Mouse (Mus musculus): ENCODE results near the gene Tnfrsf8. TPM values are rescaled to one million over a fixed set of nuclear protein-coding genes. Genes with fewer than 3 reads are reported as not detected.
"Not testable (repeated sequence)": the region's sequence is repeated elsewhere in the genome, so short reads cannot be mapped to it uniquely, and the experiment has no call there.

Gene Tnfrsf8
- 0.16 and 0.19 TPM in 2 replicates for polyA plus RNA-seq (2012; rRNA removed)
- polyA plus RNA-seq (2014; fragmentation: Nextera tagmentation; extraction: Ambion mirVana), result 0.10 and 0.14 TPM in 2 replicates

DNA sequence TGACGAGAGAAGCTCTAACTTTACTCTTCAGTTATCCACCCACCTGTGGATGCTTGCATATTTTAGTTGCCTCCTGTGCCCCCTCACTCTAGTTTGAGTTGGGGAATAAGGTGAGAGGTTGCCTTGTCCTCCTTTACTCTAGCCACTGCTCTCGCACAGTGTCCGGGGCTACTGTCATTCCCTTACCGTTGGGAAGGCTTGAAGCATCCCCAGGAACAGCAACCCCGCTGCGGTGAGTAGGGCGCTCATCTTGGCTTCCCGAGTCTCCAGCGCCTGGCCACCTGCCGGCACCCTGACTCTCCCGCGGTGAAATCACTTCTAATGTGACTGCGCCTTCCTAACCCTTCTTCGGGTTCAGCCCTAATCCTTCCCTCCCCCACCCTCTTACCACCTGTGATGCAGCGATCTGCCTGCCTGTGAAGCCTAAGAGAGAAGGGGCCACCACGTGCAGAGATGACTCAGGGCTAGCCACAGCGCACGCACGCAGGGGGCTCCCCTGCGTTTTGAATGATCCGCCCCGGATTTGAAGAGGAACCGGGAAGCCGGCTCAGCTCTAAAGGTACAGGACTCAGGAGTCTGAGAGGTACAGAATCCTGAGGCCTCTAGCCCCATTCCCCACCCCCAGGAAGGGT is at the start of gene Tnfrsf8:
Tnfrsf8 (minus strand) TSS at position 329 of the 632 bp plus-strand sequence.
- TF ChIP-seq POLR2A (IDR thresholded peaks at IDR 0.05; ENCODE audit: borderline replicate concordance, extremely low read depth, insufficient read depth, insufficient read length), result no peak
- Histone ChIP-seq H3K4me3 (replicated peaks; ENCODE audit: low read length) (no peak within 1 kb of the TSS), H3K27ac (replicated peaks; ENCODE audit: low read depth, low read length) (no peak within 1 kb of the TSS), H3K4me1 (ENCODE audit: control insufficient read depth, insufficient read depth, low read length) (no peaks in the 10 kb centered on the region), H3K4me2 (replicated peaks; ENCODE audit: low read depth, low read length, severe bottlenecking) (no peak within 1 kb of the TSS), H3K27me3 (ENCODE audit: control insufficient read depth, insufficient read depth, low read length) (peaks cover 15% of the 10 kb centered on the region), H3K36me3 (ENCODE audit: control insufficient read depth, insufficient read depth, low read length) (no peaks in the 10 kb centered on the region), H3K9ac (ENCODE audit: low read depth, low read length, severe bottlenecking) (no peak within 1 kb of the TSS), H3K9me3 (ENCODE audit: control insufficient read depth, low read length) (no peaks in the 10 kb centered on the region)
- no peak for DNase-seq (ENCODE audit: low spot score)
- WGBS, result 3% methylated on average over 24 of the region's 24 CpGs
- no peak for ATAC-seq (ENCODE audit: low FRiP score, low read depth)

DNA sequence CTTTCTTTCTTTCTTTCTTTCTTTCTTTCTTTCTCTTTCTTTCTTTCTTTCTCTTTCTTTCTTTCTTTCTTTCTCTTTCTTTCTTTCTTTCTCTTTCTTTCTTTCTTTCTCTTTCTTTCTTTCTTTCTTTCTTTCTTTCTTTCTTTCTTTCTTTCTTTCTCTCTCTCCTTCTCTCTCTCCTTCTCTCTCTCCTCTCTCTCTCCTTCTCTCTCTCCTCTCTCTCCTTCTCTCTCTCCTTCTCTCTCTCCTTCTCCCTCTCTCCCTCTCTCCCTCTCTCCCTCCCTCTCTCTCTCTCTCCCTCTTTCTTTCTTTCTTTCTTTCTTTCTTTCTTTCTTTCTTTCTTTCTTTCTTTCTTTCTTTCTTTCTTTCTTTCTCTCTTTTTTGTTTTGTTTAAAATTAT is 46.7 kb upstream of the Tnfrsf8 start:
- H3K36me3 ChIP-seq (ENCODE audit: control insufficient read depth, insufficient read depth, low read length); ATAC-seq (ENCODE audit: low FRiP score, low read depth); H3K9ac ChIP-seq (ENCODE audit: low read depth, low read length, severe bottlenecking); H3K27me3 ChIP-seq (ENCODE audit: control insufficient read depth, insufficient read depth, low read length); H3K27ac ChIP-seq (replicated peaks; ENCODE audit: low read depth, low read length); H3K9me3 ChIP-seq (ENCODE audit: control insufficient read depth, low read length); DNase-seq (ENCODE audit: low spot score); H3K4me3 ChIP-seq (replicated peaks; ENCODE audit: low read length); H3K4me1 ChIP-seq (ENCODE audit: control insufficient read depth, insufficient read depth, low read length); H3K4me2 ChIP-seq (replicated peaks; ENCODE audit: low read depth, low read length, severe bottlenecking): not testable (repeated sequence)

DNA sequence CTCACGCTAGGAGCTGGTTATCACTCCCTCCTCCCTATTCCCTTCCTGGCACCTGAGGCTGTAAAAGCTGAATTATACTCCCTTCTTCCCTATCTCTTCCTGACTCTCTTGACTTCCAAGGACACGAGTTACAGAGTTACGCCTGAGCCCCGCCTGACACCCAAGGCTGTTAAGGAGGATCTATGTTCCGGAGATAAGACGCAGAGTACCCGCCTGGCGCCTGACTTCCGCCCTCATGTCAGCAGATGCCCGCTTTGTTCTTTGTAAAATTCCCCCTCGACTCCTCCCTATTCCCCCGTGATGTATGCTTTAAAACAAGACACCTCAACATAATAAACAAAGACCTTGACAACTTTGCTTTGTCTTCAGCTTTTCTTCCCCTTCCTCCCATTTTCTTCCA is 46.1 kb upstream of the Tnfrsf8 start:
- no peak for TF ChIP-seq POLR2A (IDR thresholded peaks at IDR 0.05; ENCODE audit: borderline replicate concordance, extremely low read depth, insufficient read depth, insufficient read length)
- H3K4me3 ChIP-seq (replicated peaks; ENCODE audit: low read length), result no peak overlapping the region
- no peak for ATAC-seq (ENCODE audit: low FRiP score, low read depth)
- no peak for DNase-seq (ENCODE audit: low spot score)
- no peaks in the 10 kb centered on the region for H3K4me1 ChIP-seq (ENCODE audit: control insufficient read depth, insufficient read depth, low read length)
- no peaks in the 10 kb centered on the region for H3K9me3 ChIP-seq (ENCODE audit: control insufficient read depth, low read length)
- no peaks in the 10 kb centered on the region for H3K36me3 ChIP-seq (ENCODE audit: control insufficient read depth, insufficient read depth, low read length)
- H3K9ac ChIP-seq (ENCODE audit: low read depth, low read length, severe bottlenecking), result no peak overlapping the region
- WGBS, result 4% methylated on average over 12 of the region's 12 CpGs
- no peak overlapping the region for H3K4me2 ChIP-seq (replicated peaks; ENCODE audit: low read depth, low read length, severe bottlenecking)
- no peaks in the 10 kb centered on the region for H3K27me3 ChIP-seq (ENCODE audit: control insufficient read depth, insufficient read depth, low read length)
- H3K27ac ChIP-seq (replicated peaks; ENCODE audit: low read depth, low read length), result no peak overlapping the region

DNA sequence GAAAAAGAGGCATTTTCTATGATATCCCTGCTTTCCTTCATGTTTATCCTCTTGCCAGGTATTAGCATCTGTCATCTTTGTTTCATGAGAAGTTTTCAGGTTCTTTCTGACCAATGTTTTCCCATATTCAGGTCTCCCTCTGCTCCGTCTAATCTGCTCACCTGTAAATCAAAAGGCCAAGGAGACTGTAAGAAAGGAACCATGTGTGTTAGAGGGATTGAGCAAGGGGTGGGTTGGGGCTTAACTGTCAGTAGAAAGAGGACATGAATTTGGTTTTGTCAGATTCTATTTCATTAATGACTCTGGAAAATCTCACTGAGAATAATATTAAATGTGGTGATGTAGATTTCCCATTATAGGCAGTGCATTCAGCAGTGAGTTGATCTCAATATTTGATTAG is 45.6 kb upstream of the Tnfrsf8 start:
- H3K36me3 ChIP-seq (ENCODE audit: control insufficient read depth, insufficient read depth, low read length), result no peaks in the 10 kb centered on the region
- H3K27ac ChIP-seq (replicated peaks; ENCODE audit: low read depth, low read length), result no peak overlapping the region
- 63% methylated on average over 1 of the region's 1 CpGs for WGBS
- no peaks in the 10 kb centered on the region for H3K27me3 ChIP-seq (ENCODE audit: control insufficient read depth, insufficient read depth, low read length)
- no peaks in the 10 kb centered on the region for H3K9me3 ChIP-seq (ENCODE audit: control insufficient read depth, low read length)
- ATAC-seq (ENCODE audit: low FRiP score, low read depth) (no peak), DNase-seq (ENCODE audit: low spot score) (no peak)
- no peak overlapping the region for H3K4me2 ChIP-seq (replicated peaks; ENCODE audit: low read depth, low read length, severe bottlenecking)
- TF ChIP-seq POLR2A (IDR thresholded peaks at IDR 0.05; ENCODE audit: borderline replicate concordance, extremely low read depth, insufficient read depth, insufficient read length), result no peak
- no peak overlapping the region for H3K4me3 ChIP-seq (replicated peaks; ENCODE audit: low read length)
- H3K4me1 ChIP-seq (ENCODE audit: control insufficient read depth, insufficient read depth, low read length), result no peaks in the 10 kb centered on the region
- no peak overlapping the region for H3K9ac ChIP-seq (ENCODE audit: low read depth, low read length, severe bottlenecking)

DNA sequence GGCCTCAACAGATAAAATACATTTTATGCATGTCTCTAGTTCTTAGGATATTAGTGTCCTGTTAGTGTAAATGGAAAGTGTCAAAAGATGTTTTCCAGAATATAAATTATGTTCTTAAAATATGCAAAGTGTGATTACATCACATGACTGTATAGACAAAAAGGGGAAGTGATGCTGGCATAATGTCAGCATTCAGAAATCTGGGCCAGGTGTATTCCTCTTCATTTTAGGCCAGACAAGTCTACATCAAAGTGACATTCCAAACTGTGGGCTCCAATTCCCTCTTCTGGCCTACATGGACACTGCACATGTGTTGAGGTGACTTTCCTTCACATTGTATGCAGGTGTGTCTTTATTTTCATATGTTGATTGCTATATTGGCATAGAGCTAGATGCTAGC is 41.3 kb upstream of the Tnfrsf8 start:
- Histone ChIP-seq H3K27me3 (ENCODE audit: control insufficient read depth, insufficient read depth, low read length) (no peaks in the 10 kb centered on the region), H3K9ac (ENCODE audit: low read depth, low read length, severe bottlenecking) (no peak overlapping the region), H3K27ac (replicated peaks; ENCODE audit: low read depth, low read length) (no peak overlapping the region), H3K36me3 (ENCODE audit: control insufficient read depth, insufficient read depth, low read length) (no peaks in the 10 kb centered on the region), H3K9me3 (ENCODE audit: control insufficient read depth, low read length) (no peaks in the 10 kb centered on the region), H3K4me1 (ENCODE audit: control insufficient read depth, insufficient read depth, low read length) (no peaks in the 10 kb centered on the region), H3K4me3 (replicated peaks; ENCODE audit: low read length) (no peak overlapping the region), H3K4me2 (replicated peaks; ENCODE audit: low read depth, low read length, severe bottlenecking) (no peak overlapping the region)
- no peak for TF ChIP-seq POLR2A (IDR thresholded peaks at IDR 0.05; ENCODE audit: borderline replicate concordance, extremely low read depth, insufficient read depth, insufficient read length)
- no peak for DNase-seq (ENCODE audit: low spot score)
- no peak for ATAC-seq (ENCODE audit: low FRiP score, low read depth)

DNA sequence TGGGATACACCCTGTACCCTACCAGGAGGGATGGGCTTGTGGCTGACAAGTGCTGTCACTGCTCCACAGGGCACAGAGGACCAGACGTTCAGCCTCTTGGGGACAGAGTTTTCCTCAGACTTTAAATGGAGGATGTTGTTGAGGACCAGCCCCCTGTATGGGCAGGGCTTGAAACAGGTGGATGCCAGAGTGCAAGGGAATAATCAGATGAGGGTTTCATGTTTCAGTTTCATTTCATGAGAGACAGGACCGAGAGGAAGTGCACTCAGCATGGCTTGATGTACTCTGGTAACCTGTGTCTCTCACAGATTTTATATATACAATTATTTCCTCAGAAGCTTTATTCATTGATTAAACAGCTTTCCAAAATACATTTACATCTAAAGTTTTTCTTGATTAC is 38.9 kb upstream of the Tnfrsf8 start:
- 23% methylated on average over 2 of the region's 2 CpGs for WGBS

More for the DNA sequence above, 38.9 kb upstream of the Tnfrsf8 start:
- H3K27ac ChIP-seq (replicated peaks; ENCODE audit: low read depth, low read length), result no peak overlapping the region
- no peak overlapping the region for H3K4me3 ChIP-seq (replicated peaks; ENCODE audit: low read length)
- H3K4me1 ChIP-seq (ENCODE audit: control insufficient read depth, insufficient read depth, low read length), result no peaks in the 10 kb centered on the region
- no peak for TF ChIP-seq POLR2A (IDR thresholded peaks at IDR 0.05; ENCODE audit: borderline replicate concordance, extremely low read depth, insufficient read depth, insufficient read length)
- H3K36me3 ChIP-seq (ENCODE audit: control insufficient read depth, insufficient read depth, low read length), result no peaks in the 10 kb centered on the region
- no peaks in the 10 kb centered on the region for H3K27me3 ChIP-seq (ENCODE audit: control insufficient read depth, insufficient read depth, low read length)
- H3K9ac ChIP-seq (ENCODE audit: low read depth, low read length, severe bottlenecking), result no peak overlapping the region
- H3K9me3 ChIP-seq (ENCODE audit: control insufficient read depth, low read length), result no peaks in the 10 kb centered on the region
- H3K4me2 ChIP-seq (replicated peaks; ENCODE audit: low read depth, low read length, severe bottlenecking), result no peak overlapping the region
- DNase-seq (ENCODE audit: low spot score) (no peak), ATAC-seq (ENCODE audit: low FRiP score, low read depth) (no peak)
